Mouse (Mus musculus) MEL (cell line): ENCODE data around the gene Rgcc. TPM values are rescaled to one million over a fixed set of nuclear protein-coding genes. Genes with fewer than 3 reads are reported as not detected.

Experiments
- DNase-seq: peaks from one replicate; pipeline ENCODE4 v3.0.0; 2011; ENCODE audit warnings: low read depth, low spot score
- H3K27ac ChIP-seq: 2 replicates; pipeline ENCODE4 v1.5.1; 2012; ENCODE audit warnings: low read depth, mild to moderate bottlenecking, control low read depth, low read length, moderate library complexity; ENCODE audit not compliant: control insufficient read depth
- H3K27me3 ChIP-seq, 2 experiments: fragments of 150-350 bp in 1 of 2; sonication (generic) in 1 of 2; 2 replicates each; pipeline ENCODE4 v1.6.1; 2012; ENCODE audit warnings: low read length in 2 of 2, mild to moderate bottlenecking in 2 of 2, improper control_type of control experiment in 1 of 2, moderate library complexity in 1 of 2; ENCODE audit not compliant: insufficient read depth in 2 of 2, control insufficient read depth in 1 of 2
- H3K36me3 ChIP-seq, 2 experiments: 2 replicates each; pipeline ENCODE4 v1.6.1; 2012 to 2014; ENCODE audit warnings: low read length in 2 of 2, improper control_type of control experiment in 1 of 2, inconsistent platforms in 1 of 2, mild to moderate bottlenecking in 1 of 2; ENCODE audit not compliant: insufficient read depth in 2 of 2, control insufficient read depth in 1 of 2
- H3K4me1 ChIP-seq, 2 experiments: fragments of 150-350 bp in 1 of 2; sonication (generic) in 1 of 2; 2 replicates each; pipeline ENCODE4 v1.6.1; 2012; ENCODE audit warnings: low read length in 2 of 2, improper control_type of control experiment in 1 of 2, mild to moderate bottlenecking in 1 of 2; ENCODE audit not compliant: insufficient read depth in 2 of 2, control insufficient read depth in 1 of 2
- H3K4me3 ChIP-seq, 2 experiments: fragments of 150-350 bp in 1 of 2; sonication (generic) in 1 of 2; 2 replicates each; pipeline ENCODE4 v1.5.1; 2012; ENCODE audit warnings: low read depth in 2 of 2, low read length in 2 of 2, mild to moderate bottlenecking in 2 of 2, moderate library complexity in 2 of 2, control low read depth in 1 of 2, improper control_type of control experiment in 1 of 2; ENCODE audit not compliant: control insufficient read depth in 1 of 2, insufficient read depth in 1 of 2
- H3K79me2 ChIP-seq: 2 replicates; pipeline ENCODE4 v1.6.1; 2012; ENCODE audit warnings: mild to moderate bottlenecking, low read length, moderate library complexity; ENCODE audit not compliant: control insufficient read depth, poor library complexity, insufficient read depth
- H3K9ac ChIP-seq: 2 replicates; pipeline ENCODE4 v1.6.1; 2012; ENCODE audit warnings: low read depth, mild to moderate bottlenecking, control low read depth, low read length, moderate library complexity; ENCODE audit not compliant: control insufficient read depth, poor library complexity, severe bottlenecking
- H3K9me3 ChIP-seq: fragments of 150-350 bp; sonication (generic); replicated peaks from 2 replicates; pipeline ENCODE4 v1.6.1; 2012; ENCODE audit warnings: mild to moderate bottlenecking, low read length, improper control_type of control experiment, moderate library complexity; ENCODE audit not compliant: insufficient read depth
- BHLHE40 ChIP-seq: IDR thresholded peaks from 2 replicates; pipeline ENCODE4 v1.6.1; 2012; ENCODE audit warnings: low read depth, mild to moderate bottlenecking, inconsistent platforms, low read length, improper control_type of control experiment, borderline replicate concordance
- CHD1 ChIP-seq: IDR thresholded peaks from 2 replicates; pipeline ENCODE4 v1.6.1; 2012; ENCODE audit warnings: low read depth, mild to moderate bottlenecking, inconsistent platforms, low read length, improper control_type of control experiment
- CHD2 ChIP-seq: IDR thresholded peaks from 2 replicates; pipeline ENCODE4 v1.6.1; 2011; ENCODE audit warnings: low read length, improper control_type of control experiment
- CTCF ChIP-seq, 3 experiments: IDR thresholded peaks in 2 of 3; conservative IDR thresholded peaks in 1 of 3; 2 replicates each; pipeline ENCODE4 v1.5.1; 2011 to 2012; ENCODE audit warnings: low read length in 3 of 3, low read depth in 2 of 3, mild to moderate bottlenecking in 2 of 3, improper control_type of control experiment in 1 of 3, inconsistent platforms in 1 of 3, mixed read lengths in 1 of 3, moderate library complexity in 1 of 3; ENCODE audit not compliant: control insufficient read depth in 1 of 3, insufficient read depth in 1 of 3, poor library complexity in 1 of 3, severe bottlenecking in 1 of 3
- E2F4 ChIP-seq: IDR thresholded peaks from 2 replicates; pipeline ENCODE4 v1.6.1; 2011; ENCODE audit warnings: low read depth, low read length, improper control_type of control experiment, borderline replicate concordance
- EP300 ChIP-seq, 2 experiments: IDR thresholded peaks; 2 replicates each; pipeline ENCODE4 v1.6.1; 2011; ENCODE audit warnings: improper control_type of control experiment in 2 of 2, low read length in 2 of 2, low read depth in 1 of 2, mild to moderate bottlenecking in 1 of 2
- ETS1 ChIP-seq: IDR thresholded peaks from 2 replicates; pipeline ENCODE4 v1.6.1; 2012; ENCODE audit warnings: low read depth, mild to moderate bottlenecking, inconsistent platforms, low read length, improper control_type of control experiment, moderate library complexity
- GABPA ChIP-seq: IDR thresholded peaks from 2 replicates; pipeline ENCODE4 v1.6.1; 2012; ENCODE audit warnings: low read depth, mild to moderate bottlenecking, inconsistent platforms, low read length, improper control_type of control experiment, moderate library complexity
- GATA1 ChIP-seq: IDR thresholded peaks from 2 replicates; pipeline ENCODE4 v1.6.1; 2011; ENCODE audit warnings: low read depth, low read length, improper control_type of control experiment
- JUND ChIP-seq: IDR thresholded peaks from 2 replicates; pipeline ENCODE4 v1.6.1; 2011; ENCODE audit warnings: low read depth, mild to moderate bottlenecking, improper control_type of control experiment, low read length
- MAFK ChIP-seq: IDR thresholded peaks from 2 replicates; pipeline ENCODE4 v1.6.1; 2011; ENCODE audit warnings: low read depth, mild to moderate bottlenecking, low read length, improper control_type of control experiment, borderline replicate concordance
- MAZ ChIP-seq: IDR thresholded peaks from 2 replicates; pipeline ENCODE4 v1.6.1; 2012; ENCODE audit warnings: low read depth, mild to moderate bottlenecking, inconsistent platforms, low read length, improper control_type of control experiment
- MYB ChIP-seq: IDR thresholded peaks from 2 replicates; pipeline ENCODE4 v1.6.1; 2011; ENCODE audit warnings: mild to moderate bottlenecking, low read depth, low read length, improper control_type of control experiment
- MYC ChIP-seq: IDR thresholded peaks from 2 replicates; pipeline ENCODE4 v1.6.1; 2011; ENCODE audit warnings: low read depth, mild to moderate bottlenecking, low read length, improper control_type of control experiment, moderate library complexity
- NRF1 ChIP-seq: IDR thresholded peaks from 2 replicates; pipeline ENCODE4 v1.6.1; 2014; ENCODE audit warnings: low read depth, mild to moderate bottlenecking, inconsistent platforms, low read length, improper control_type of control experiment, moderate library complexity; ENCODE audit not compliant: poor library complexity, insufficient read depth, severe bottlenecking
- POLR2AphosphoS2 ChIP-seq: IDR thresholded peaks from 2 replicates; pipeline ENCODE4 v1.6.1; 2011; ENCODE audit warnings: low read length, improper control_type of control experiment
- POLR2AphosphoS5 ChIP-seq: IDR thresholded peaks from 2 replicates; pipeline ENCODE4 v1.6.1; 2012; ENCODE audit warnings: low read depth, borderline replicate concordance, mild to moderate bottlenecking, inconsistent platforms, low read length, moderate library complexity, mixed read lengths
- RCOR1 ChIP-seq: IDR thresholded peaks from 2 replicates; pipeline ENCODE4 v1.6.1; 2012; ENCODE audit warnings: low read depth, mild to moderate bottlenecking, inconsistent platforms, low read length, improper control_type of control experiment
- SMC3 ChIP-seq: IDR thresholded peaks from 2 replicates; pipeline ENCODE4 v1.6.1; 2011; ENCODE audit warnings: low read depth, low read length, improper control_type of control experiment
- TBP ChIP-seq: IDR thresholded peaks from 2 replicates; pipeline ENCODE4 v1.8.0; 2011; ENCODE audit warnings: low read depth, low read length, improper control_type of control experiment
- TCF12 ChIP-seq: IDR thresholded peaks from 2 replicates; pipeline ENCODE4 v1.6.1; 2014; ENCODE audit warnings: low read depth, mild to moderate bottlenecking, inconsistent platforms, low read length, improper control_type of control experiment, moderate library complexity
- UBTF ChIP-seq: IDR thresholded peaks from 2 replicates; pipeline ENCODE4 v1.6.1; 2012; ENCODE audit warnings: low read depth, mild to moderate bottlenecking, inconsistent platforms, low read length, improper control_type of control experiment, moderate library complexity, borderline replicate concordance; ENCODE audit not compliant: insufficient read depth
- USF1 ChIP-seq: IDR thresholded peaks from 2 replicates; pipeline ENCODE4 v1.6.1; 2014; ENCODE audit warnings: low read depth, mild to moderate bottlenecking, inconsistent platforms, low read length, improper control_type of control experiment, moderate library complexity
- USF2 ChIP-seq, 2 experiments: IDR thresholded peaks; 2 replicates each; pipeline ENCODE4 v1.6.1; 2011 to 2012; ENCODE audit warnings: improper control_type of control experiment in 2 of 2, low read length in 2 of 2, borderline replicate concordance in 1 of 2, inconsistent platforms in 1 of 2, low read depth in 1 of 2, mild to moderate bottlenecking in 1 of 2; ENCODE audit not compliant: insufficient read depth in 1 of 2
- ZKSCAN1 ChIP-seq: IDR thresholded peaks from 2 replicates; pipeline ENCODE4 v1.6.1; 2012; ENCODE audit warnings: low read depth, mild to moderate bottlenecking, inconsistent platforms, low read length, improper control_type of control experiment, moderate library complexity
- polyA plus RNA-seq, 2 experiments: library from polyadenylated mRNA; stranded (reverse) in 1 of 2; unstranded in 1 of 2; fragments of >175 nt in 1 of 2; fragments of >200 nt in 1 of 2; gene quantifications; 2 replicates each; pipeline versions ENCODE4 v1.2.1 to v1.2.4; 2012; ENCODE audit warnings: low replicate concordance in 2 of 2, low read depth in 1 of 2; ENCODE audit not compliant: insufficient read length in 2 of 2, insufficient read depth in 1 of 2, missing spikeins in 1 of 2
- total RNA-seq: library from RNA; depleted of rRNA; stranded (reverse); fragments of 300-350 nt; gene quantifications from 2 replicates; pipeline ENCODE4 v1.2.3, GENCODE M21; 2012

Rgcc gene
- total and polyA plus RNA-seq, 3 experiments, result 1.2 to 1.8 TPM; not detected in 1

DNA sequence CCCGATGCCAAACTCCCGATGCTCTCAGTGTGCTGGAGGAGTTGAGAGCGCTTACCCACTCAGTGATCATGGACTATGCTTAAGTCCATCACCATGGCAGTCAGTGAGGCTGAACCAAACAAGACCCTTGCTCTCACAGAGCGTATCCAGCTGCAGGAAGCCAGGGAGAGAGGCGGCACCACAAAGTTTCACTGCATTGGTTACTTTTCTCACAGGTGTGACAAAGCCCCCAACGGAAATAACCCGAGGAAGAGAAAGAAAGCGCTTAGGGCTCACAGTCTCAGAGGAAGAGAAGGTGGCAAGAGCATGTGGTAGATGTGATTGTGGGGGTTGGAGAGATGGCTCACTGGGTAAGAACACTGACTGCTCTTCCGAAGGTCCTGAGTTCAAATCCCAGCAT lies 21.0 kb downstream of the Rgcc start:
- no peaks in the 10 kb centered on the region for H3K9me3 ChIP-seq
- no peaks in the 10 kb centered on the region for H3K27me3 ChIP-seq
- H3K4me3 ChIP-seq, result no peak overlapping the region
- H3K9ac ChIP-seq, result no peak overlapping the region
- H3K36me3 ChIP-seq, result no peaks in the 10 kb centered on the region
- H3K79me2 ChIP-seq, result no peaks in the 10 kb centered on the region
- no peak for DNase-seq
- no peaks in the 10 kb centered on the region for H3K4me1 ChIP-seq
- H3K27ac ChIP-seq, result no peak overlapping the region
- TF ChIP-seq NRF1 (no peak), GABPA (no peak), CHD2 (no peak), MAFK (no peak), TCF12 (no peak), CTCF (IDR thresholded peaks at IDR 0.05 in 2 of 3, conservative IDR thresholded peaks at IDR 0.05 in 1 of 3; ENCODE audit: control insufficient read depth in 1 of 3, insufficient read depth in 1 of 3, low read depth in 2 of 3, low read length in 3 of 3, poor library complexity in 1 of 3, severe bottlenecking in 1 of 3) (no peak), TBP (no peak), ZKSCAN1 (no peak), SMC3 (no peak), GATA1 (no peak), EP300 (IDR thresholded peaks at IDR 0.05; ENCODE audit: low read depth in 1 of 2, low read length in 2 of 2) (no peak), MYB (no peak), E2F4 (no peak), BHLHE40 (no peak), USF2 (IDR thresholded peaks at IDR 0.05; ENCODE audit: borderline replicate concordance in 1 of 2, insufficient read depth in 1 of 2, low read depth in 1 of 2, low read length in 2 of 2) (no peak), UBTF (no peak), POLR2AphosphoS2 (no peak)

DNA sequence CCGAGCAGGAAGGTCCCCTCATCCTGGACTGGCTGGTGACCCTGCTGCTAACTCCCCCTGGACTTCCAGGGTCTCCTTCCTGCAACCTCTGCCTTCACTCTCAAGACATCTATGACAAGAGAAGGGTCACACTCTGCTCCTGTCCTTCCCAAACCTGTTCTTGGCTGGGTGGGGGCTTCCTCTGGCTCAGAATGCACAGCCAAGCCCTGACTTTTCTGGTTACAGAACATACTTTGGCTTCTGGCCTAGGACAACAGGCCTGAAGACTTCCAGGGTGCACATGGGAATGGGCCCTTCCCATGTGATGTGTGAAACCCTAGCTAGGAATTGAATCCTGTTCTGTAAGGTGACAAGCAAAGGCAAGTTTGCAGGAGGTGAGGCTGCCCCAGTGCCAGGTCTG lies 22.0 kb downstream of the Rgcc start:
- H3K79me2 ChIP-seq, result no peaks in the 10 kb centered on the region
- no peaks in the 10 kb centered on the region for H3K4me1 ChIP-seq
- TF ChIP-seq ETS1, result no peak
- TF ChIP-seq BHLHE40, result no peak
- no peak for TF ChIP-seq MAZ
- TF ChIP-seq JUND, result no peak
- TF ChIP-seq USF1, result no peak
- TF ChIP-seq MYC, result no peak
- no peak for TF ChIP-seq CHD1
- no peak for TF ChIP-seq NRF1
- TF ChIP-seq POLR2AphosphoS5, result no peak
- TF ChIP-seq UBTF, result no peak
- no peak for TF ChIP-seq USF2 (IDR thresholded peaks at IDR 0.05; ENCODE audit: borderline replicate concordance in 1 of 2, insufficient read depth in 1 of 2, low read depth in 1 of 2, low read length in 2 of 2)
- TF ChIP-seq RCOR1, result no peak
- H3K36me3 ChIP-seq, result no peaks in the 10 kb centered on the region
- no peaks in the 10 kb centered on the region for H3K9me3 ChIP-seq
- H3K27me3 ChIP-seq, result no peaks in the 10 kb centered on the region
- H3K9ac ChIP-seq, result no peak overlapping the region
- H3K27ac ChIP-seq, result no peak overlapping the region
- no peak overlapping the region for H3K4me3 ChIP-seq
- no peak for DNase-seq
